Mouse (Mus musculus) brain, adult 2 months (tissue): ENCODE measurements at regions not wholly inside any gene's neighbourhood (a gene's known extent, or its start where the extent isn't known, plus 50 kb on each side); places are given as distances from the start of the nearest gene placed in this dataset.
"Not testable (repeated sequence)": the region's sequence is repeated elsewhere in the genome, so short reads cannot be mapped to it uniquely, and the experiment has no call there.

Experiments
- DNase-seq: peaks from one replicate; pipeline ENCODE4 v3.0.0; 2011; ENCODE audit warnings: low read depth, low spot score

DNA sequence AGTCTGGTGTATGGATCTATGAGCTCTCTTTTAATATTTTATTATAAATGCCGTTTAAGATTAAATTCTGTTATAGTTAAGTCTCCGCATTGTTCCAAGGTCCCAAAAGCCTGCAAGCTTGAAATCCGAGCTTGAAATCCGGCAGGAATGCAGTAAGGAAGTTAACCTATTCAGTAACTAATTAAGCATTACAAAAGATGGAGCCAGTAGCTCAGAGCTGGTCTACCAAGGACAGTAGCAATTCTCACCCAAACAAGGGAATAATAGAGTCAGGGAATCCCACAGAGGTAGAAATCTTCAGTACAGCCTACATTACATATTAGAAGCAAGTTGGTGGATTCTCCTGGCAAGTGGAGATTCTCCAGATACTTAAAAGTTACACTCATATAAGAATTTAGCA lies 325.0 kb downstream of the Phf3 start:
- DNase-seq, result not testable (repeated sequence)

DNA sequence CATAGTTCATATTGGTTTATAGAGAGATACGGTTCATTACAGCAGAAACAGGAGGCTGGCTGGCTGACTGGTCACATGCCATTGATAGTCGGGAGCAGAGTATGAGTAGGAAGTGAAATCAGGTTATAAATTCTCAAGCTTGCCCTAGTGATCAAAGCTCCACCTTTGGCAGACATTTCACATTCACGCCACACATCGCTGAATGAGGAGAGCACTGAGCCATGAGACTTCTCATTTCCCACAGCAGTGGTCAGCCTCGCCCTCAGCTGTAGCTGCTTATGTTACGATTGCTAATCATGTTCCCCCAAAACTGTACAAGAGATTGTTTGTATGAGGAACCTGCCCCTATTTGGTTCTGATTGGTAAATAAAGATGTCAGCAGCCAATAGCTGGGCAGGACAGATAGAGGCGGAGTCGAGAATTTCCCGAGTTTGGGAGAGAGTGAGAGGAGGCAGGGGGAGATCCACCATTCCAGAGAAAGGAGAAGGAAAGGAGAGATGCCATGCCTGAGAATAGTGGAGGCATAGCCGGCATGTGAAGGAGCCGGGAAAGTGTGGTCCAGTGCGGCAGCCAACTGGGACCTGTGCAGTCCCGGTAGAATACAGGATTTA lies 333.5 kb downstream of the Phf3 start:
- no peak for DNase-seq

DNA sequence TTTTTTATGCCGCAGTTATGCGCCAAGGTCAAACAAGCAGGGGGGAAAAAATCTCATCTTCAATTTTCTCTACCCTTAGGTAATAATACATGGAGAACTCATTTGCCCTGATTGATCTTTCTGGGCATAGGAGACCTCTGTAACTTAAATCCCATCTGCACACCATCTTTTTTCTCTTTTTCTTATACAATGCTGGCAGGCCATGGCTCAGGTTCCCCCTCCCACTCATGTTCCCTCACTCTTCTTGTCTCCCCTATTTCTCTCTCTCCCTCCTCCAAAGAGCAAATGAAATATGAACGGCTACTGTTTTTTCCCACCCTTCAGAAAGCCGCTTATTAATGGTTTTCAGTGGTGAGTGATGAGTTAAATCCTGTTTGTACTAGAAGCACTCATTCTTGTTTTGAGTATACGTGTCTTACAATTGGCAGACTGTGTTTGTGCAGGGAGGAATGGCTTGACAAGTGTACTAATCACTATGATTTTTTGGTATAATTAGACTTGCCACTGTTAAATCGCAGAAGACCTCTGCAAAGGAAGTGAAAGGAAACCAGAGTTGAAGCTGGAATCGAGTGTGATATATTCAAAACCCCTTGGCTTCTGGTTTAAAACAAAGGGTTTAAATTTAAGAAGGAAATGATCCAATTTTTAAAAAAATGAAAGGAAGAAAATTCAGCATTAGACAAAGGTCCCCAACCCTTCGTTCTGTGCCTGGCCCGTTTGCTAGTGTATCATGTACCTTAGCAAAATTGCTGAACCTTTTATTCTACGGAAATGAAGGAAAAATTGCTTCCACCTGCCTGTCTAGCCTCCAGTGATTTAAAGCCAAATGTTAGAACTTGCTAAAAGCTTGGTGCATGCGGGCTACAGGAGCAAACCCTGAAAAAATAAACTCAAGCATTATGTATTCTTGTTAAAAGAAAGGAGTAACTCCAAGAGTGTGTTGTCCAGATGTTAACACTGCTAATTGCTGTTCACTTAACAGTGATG lies 336.4 kb downstream of the Phf3 start:
- DNase-seq, result no peak

DNA sequence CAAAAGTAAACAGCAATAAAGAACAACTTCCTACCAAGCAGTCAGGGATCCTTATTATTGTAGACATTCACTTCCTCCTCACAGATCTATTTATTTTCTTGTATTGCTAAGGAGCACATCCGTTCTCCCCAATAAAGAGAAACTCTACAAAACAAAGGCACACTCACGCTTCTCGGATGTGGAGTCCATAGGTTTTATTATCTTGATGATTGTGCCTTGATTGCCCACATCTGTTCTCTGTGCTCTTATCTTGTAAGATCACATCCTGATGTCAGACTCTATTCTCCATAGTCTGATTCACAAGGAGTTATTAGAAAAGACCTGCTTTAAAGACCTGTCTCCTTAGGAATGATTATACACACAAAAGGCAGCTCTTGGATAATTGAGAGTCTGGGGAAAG lies 356.4 kb downstream of the Phf3 start:
- no peak for DNase-seq

DNA sequence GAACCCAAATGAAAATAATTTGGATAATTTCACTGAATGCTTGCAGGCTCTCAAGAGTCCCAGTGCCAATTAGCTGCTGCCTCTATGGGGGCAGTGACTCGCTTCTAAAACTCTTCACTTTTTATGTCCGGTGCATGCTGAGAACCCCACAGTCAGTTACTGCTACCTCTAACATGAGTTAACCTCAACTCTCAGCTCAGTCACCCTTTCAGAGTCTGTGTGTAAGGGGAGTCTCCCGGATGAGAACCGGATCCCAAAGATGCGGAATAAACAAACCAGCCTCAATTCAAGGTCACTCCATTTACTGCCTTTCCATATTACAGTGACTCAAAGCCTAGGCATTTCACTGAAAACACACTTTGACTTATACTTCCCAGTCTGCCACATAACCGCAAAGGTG lies 357.9 kb downstream of the Phf3 start:
- no peak for DNase-seq

DNA sequence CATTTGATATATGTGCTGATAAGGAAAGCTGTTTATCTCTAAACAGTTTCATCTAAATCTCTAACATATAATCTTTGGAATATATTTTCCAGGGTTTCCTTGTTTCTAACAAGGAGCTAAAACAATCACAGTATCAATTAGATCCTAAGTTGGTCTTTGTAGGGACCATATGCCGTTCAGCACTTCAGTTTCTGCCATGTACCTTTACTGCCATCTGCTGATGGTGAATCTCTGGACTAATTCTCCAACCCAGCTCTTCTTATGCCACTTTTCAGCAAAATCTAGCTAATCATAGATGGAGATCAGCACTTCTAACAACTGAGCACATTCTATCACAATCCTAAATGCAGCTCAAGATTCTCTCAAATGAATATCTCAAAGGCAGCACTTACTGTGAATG lies 370.5 kb downstream of the Phf3 start:
- peak; percentile 76 for DNase-seq

DNA sequence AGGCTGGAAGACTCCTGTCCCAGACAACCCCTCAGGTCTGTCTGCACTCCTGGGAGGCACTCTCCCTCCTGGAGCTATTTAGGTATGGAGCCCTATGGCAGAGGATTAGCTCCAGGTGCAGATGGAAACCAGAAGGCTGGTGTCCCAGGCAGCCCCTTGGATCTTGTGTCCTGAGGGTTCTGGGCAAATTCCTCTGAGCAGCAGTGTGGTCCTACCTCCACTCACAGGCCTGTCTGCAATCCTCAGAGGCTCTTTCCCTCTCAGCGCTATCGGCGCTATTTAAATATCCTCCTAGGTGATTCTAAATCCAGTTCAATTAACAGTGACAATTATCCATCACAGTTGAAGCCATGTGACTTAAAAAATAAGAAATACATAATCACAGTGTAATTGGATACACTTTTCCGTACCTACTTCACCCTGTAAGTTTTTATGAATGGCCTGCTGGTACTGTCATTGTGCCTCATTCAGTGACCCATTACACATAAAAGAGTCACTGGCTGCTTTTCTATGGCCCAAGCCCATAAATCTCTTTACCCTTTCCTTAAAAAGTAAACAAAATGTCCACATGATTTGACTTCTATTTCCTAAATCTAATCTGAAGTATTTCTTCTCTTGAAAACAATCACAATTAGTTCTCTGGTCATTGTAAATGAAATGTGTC lies 413.3 kb downstream of the Phf3 start:
- DNase-seq, result no peak

DNA sequence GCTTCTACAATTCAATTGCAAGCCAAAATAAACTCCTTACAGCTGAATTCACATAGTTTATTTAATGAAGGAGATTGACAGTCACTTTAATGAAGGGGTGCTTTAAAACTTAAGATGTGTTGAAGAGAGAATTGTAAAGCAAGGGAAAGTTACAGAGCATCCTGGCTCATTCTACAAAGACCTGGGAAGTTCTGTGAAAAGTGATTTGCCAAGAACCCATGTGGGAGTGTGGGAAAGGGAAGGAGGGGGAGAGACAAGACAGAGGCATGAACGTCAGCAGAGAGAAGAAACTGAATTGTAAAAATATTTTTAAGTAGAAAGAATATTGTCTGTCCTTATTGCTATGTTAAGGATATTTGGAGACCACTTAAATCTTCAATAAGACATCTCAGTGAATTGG lies 435.8 kb downstream of the Phf3 start:
- peak; percentile 63 for DNase-seq

DNA sequence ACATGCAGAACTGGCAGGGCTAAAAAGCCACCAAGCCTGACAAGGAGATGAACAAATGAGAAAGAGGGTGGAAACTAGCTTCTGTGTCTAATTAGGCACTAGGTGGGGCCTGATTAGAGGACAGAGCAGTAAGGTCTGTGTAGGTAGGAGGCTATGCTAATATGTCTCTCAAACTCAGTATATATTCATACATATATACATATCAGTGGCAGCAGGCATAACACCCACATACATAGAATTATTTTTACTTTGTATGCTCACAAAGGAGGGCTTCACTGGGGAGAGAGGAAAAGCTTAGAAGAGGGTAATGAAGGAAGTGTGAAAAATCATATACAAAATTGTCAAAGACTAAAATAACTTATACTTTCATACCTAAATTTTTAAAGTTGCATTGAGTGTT lies 457.1 kb downstream of the Phf3 start:
- peak; percentile 20 for DNase-seq

DNA sequence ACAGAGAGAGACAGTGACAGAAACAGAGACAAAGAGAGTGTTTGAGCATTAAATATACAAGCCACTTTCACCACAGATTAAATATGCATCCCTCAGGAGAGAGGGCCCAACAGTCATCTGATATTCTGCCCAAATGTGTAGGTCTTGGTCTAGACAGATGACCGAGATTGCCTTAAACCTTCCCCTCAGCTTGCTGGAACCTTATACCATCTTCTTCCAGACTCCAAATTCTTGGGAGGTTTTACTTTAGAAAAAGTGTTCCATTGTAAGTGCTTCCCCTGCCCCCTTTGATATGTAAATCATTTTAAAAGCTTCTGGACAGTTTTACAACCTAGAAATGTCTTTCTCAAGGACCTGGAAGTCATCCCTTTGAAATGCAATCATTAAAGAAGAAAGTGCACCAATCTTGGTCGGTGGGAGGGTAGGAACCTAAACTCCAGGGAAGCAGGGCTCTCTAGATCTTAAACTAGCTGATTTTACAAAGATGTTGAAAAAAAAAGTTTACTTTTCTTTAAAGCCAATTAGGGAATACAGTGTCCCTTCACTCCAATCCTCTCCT lies 458.8 kb downstream of the Phf3 start:
- no peak for DNase-seq
